Mouse (Mus musculus) hematopoietic stem cell, adult 5-6 weeks (primary cell): ENCODE results near the gene Src. TPM values are rescaled to one million over a fixed set of nuclear protein-coding genes. Genes with fewer than 3 reads are reported as not detected.

Source experiments
- ATAC-seq, 2 experiments: fragments of 125-278 bp in 1 of 2; replicated peaks in 1 of 2; 2 replicates each; pipeline ENCODE4 v1.8.0; 2016 to 2017; ENCODE audit warnings: inconsistent platforms in 2 of 2, mild to moderate bottlenecking in 2 of 2, moderate number of reproducible peaks in 2 of 2, low read depth in 1 of 2, moderate TSS enrichment in 1 of 2; ENCODE audit not compliant: low FRiP score in 2 of 2, poor library complexity in 2 of 2, severe bottlenecking in 2 of 2, insufficient read depth in 1 of 2, low TSS enrichment in 1 of 2
- total RNA-seq: library from RNA; stranded (forward); fragments of 172-1452, 232-1000 nt; gene quantifications from 2 replicates; pipeline ENCODE4 v1.2.3, GENCODE M21; 2017

The Src gene
- total RNA-seq, 1 experiment from 2014 or later, result 2.6 TPM

DNA sequence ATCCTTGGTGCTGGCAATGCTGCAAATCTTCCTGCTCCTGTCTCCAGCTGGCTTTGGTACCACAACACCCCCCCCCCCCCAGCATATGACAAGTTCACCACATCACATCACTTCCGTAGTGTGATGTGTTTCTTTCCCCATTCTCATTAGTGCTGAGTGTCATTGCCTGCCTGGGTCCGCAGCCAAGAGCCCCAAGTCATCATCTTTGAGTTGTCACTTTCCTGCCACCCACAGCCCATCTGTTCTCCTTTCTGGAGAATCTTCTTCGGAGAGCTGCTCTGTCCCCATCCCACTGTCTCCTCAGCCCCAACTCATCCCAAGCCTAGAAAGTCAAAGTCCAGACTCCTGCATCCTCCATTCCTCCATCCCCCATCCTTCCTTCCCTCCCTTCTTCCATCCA lies 75.0 kb downstream of the Src start:
- ATAC-seq, result no peak

- no peak for ATAC-seq
These were observed 80.3 kb downstream of the Src start for GRCm38 (mm10) chr2:157498529-157498928.

GRCm38 (mm10) chr2:157500364-157500763 lies 82.1 kb downstream of the Src start:
- peak; percentile 79 to 88 for ATAC-seq

- no peak for ATAC-seq
These were observed 83.1 kb downstream of the Src start for GRCm38 (mm10) chr2:157501324-157501723.

GRCm38 (mm10) chr2:157506779-157507178 lies 88.5 kb downstream of the Src start:
- ATAC-seq, result no peak

- ATAC-seq, result no peak
These were observed 90.9 kb downstream of the Src start for GRCm38 (mm10) chr2:157509182-157509581.

- ATAC-seq, result no peak
These were observed 91.8 kb downstream of the Src start for GRCm38 (mm10) chr2:157510031-157510430.

DNA sequence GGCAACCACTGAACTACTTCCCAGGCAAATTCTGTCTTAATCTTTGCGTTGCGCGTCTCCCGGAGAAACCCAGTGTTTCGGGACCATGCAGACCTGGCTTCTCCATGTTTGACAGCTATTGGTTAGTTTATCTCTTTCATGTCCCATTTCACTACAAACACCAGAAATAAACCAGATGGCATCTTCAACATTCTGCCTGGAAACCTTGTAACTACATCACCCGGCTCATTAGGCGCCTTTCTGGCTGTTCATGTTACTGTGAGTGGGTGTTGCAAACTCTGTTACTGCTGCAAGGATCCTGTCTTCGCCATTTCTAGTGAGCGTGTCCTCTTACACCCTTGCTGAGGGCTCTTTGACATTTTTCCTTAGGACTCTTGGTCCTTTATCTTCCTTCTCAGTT lies 94.6 kb downstream of the Src start:
- no peak for ATAC-seq

DNA sequence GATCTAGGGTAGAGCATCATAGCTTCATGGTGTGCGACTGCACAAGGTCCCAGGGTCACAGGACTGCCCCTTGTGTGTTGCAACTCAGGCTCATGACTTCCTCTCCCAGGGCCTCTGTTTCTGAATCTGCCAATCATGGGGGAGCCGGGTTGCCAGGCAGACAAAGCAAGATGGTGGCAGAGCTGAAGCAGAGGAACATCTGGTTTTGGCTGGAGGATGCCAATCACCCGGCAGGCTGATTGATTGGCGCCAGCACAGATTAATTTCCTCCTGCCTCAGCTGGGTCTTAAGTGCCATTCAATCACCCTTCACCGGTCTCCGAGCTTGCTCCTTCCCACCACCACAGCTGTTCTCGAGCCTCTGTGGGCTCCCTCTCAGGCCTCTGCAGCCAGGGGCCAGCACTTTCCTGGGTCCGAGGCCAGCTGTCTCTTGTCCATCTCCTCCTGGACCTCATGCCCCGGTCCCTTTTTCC lies 95.5 kb downstream of the Src start:
- no peak for ATAC-seq

DNA sequence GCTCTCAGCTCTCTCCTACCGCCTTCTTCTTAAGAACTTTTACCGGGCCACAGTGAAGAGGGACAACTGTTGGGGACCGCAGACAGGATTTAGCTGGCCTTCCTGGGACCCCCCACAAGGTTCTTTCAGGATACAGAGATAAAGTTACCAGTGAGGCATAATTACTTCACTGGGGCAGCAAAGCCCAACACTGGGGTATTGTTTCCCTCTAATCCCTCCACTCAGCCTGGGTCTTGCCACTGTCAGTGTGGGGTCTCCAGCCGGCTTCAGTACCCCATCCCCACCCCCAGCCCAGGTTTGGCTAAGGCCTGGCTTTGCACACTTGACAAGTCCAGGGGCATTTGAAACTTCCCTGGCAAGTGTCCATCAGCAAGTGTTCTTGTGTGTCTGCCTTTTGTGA lies 96.1 kb downstream of the Src start:
- ATAC-seq, result no peak

- ATAC-seq, result no peak
These were observed 99.3 kb downstream of the Src start for GRCm38 (mm10) chr2:157517526-157517925.

DNA sequence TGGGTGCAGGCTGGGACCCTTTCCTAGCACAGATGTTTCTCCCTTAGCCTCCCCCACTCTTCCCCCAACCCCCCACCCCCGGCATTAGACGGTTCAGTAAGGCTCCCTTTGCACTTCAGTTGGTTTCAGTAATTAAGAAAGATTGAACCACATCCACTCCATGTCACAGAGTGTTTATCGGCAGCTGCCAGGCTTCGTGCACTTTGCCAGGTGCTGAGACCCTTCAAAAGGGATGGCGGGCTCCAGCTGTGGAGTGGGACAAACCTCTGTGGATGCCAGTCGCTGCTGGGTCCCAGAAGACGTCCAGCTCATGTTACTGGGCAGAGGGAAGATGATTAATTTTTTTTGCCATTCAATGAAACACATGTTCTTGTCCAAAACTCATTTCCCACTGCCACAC lies 100.2 kb downstream of the Src start:
- ATAC-seq, result no peak

GRCm38 (mm10) chr2:157519452-157519851 lies 101.2 kb downstream of the Src start:
- no peak for ATAC-seq

- no peak for ATAC-seq
These were observed 102.3 kb downstream of the Src start for GRCm38 (mm10) chr2:157520496-157520895.

Other genes with a start within 250 kb of the Src start
- gene Rbl1, start 213.9 kb upstream of the Src start, total RNA-seq, result 89.2 and 101 TPM in 2 replicates
- 143 and 149 TPM in 2 replicates for gene Rpn2, start 139.4 kb upstream of the Src start, total RNA-seq
- gene Mroh8, start 138.9 kb upstream of the Src start, total RNA-seq, result 0.15 TPM in 1 of 2 replicates, not detected in the other
- not detected in 2 replicates for gene Ghrh, start 70.9 kb upstream of the Src start, total RNA-seq
- 10.8 and 11.9 TPM in 2 replicates for gene Manbal, start 50.9 kb upstream of the Src start, total RNA-seq
- 0.31 TPM in 1 of 2 replicates, not detected in the other for gene Nnat, start 141.6 kb downstream of the Src start, total RNA-seq
- gene Blcap, start 152.8 kb downstream of the Src start, total RNA-seq, result 15.8 and 32.6 TPM in 2 replicates